Mouse (Mus musculus): ENCODE results near the gene Slc35b1. TPM values are rescaled to one million over a fixed set of nuclear protein-coding genes. Genes with fewer than 3 reads are reported as not detected.

Gene Slc35b1
- polyA plus RNA-seq, 1 experiment from 2014 or later: 144 TPM

GRCm38 (mm10) chr11:95352686-95353085 lies 31.8 kb upstream of the Slc35b1 start:
- H3K9ac ChIP-seq (ENCODE audit: low read depth, low read length): no peak overlapping the region
- no peaks in the 10 kb centered on the region; the same call in 1 of the 2 replicates for H3K36me3 ChIP-seq (ENCODE audit: control insufficient read depth, insufficient read depth)
- no peak overlapping the region for H3K4me2 ChIP-seq (replicated peaks; ENCODE audit: low read depth)
- no peaks in the 10 kb centered on the region for H3K9me3 ChIP-seq (ENCODE audit: control insufficient read depth)
- H3K27ac ChIP-seq (ENCODE audit: low read depth, low read length): no peak overlapping the region
- no peaks in the 10 kb centered on the region for H3K27me3 ChIP-seq (replicated peaks; ENCODE audit: control insufficient read depth, insufficient read depth, low read length)
- 94% methylated on average over 2 of the region's 2 CpGs for WGBS
- H3K4me3 ChIP-seq (ENCODE audit: low read depth, low read length): no peak overlapping the region
- ATAC-seq: no peak
- H3K4me1 ChIP-seq (replicated peaks; ENCODE audit: control insufficient read depth, insufficient read depth, low read length): 0 out of 2 replicates have a peak, but pooled peaks cover 5% of the 10 kb centered on the region
- TF ChIP-seq CTCF (IDR thresholded peaks at IDR 0.05; ENCODE audit: low read depth): no peak

GRCm38 (mm10) chr11:95353226-95353625 lies 31.3 kb upstream of the Slc35b1 start:
- ATAC-seq: no peak
- Histone ChIP-seq H3K27ac (ENCODE audit: low read depth, low read length) (no peak overlapping the region), H3K4me2 (replicated peaks; ENCODE audit: low read depth) (no peak overlapping the region), H3K9me3 (ENCODE audit: control insufficient read depth) (no peaks in the 10 kb centered on the region), H3K27me3 (replicated peaks; ENCODE audit: control insufficient read depth, insufficient read depth, low read length) (no peaks in the 10 kb centered on the region), H3K4me1 (replicated peaks; ENCODE audit: control insufficient read depth, insufficient read depth, low read length) (0 out of 2 replicates have a peak, but pooled peaks cover 5% of the 10 kb centered on the region), H3K36me3 (ENCODE audit: control insufficient read depth, insufficient read depth) (no peaks in the 10 kb centered on the region; the same call in 1 of the 2 replicates), H3K4me3 (ENCODE audit: low read depth, low read length) (no peak overlapping the region), H3K9ac (ENCODE audit: low read depth, low read length) (no peak overlapping the region)
- WGBS: 80% methylated on average over 9 of the region's 9 CpGs
- no peak for TF ChIP-seq CTCF (IDR thresholded peaks at IDR 0.05; ENCODE audit: low read depth)

GRCm38 (mm10) chr11:95354228-95354944 lies 30.1 kb upstream of the Slc35b1 start:
- WGBS: 73% methylated on average over 14 of the region's 14 CpGs
- H3K36me3 ChIP-seq (ENCODE audit: control insufficient read depth, insufficient read depth): no peaks in the 10 kb centered on the region; the same call in 1 of the 2 replicates
- TF ChIP-seq CTCF (IDR thresholded peaks at IDR 0.05; ENCODE audit: low read depth): no peak
- no peak overlapping the region for H3K9ac ChIP-seq (ENCODE audit: low read depth, low read length)
- H3K27me3 ChIP-seq (replicated peaks; ENCODE audit: control insufficient read depth, insufficient read depth, low read length): no peaks in the 10 kb centered on the region
- H3K9me3 ChIP-seq (ENCODE audit: control insufficient read depth): no peaks in the 10 kb centered on the region
- H3K4me1 ChIP-seq (replicated peaks; ENCODE audit: control insufficient read depth, insufficient read depth, low read length): 0 out of 2 replicates have a peak, but pooled peaks cover 5% of the 10 kb centered on the region
- no peak for ATAC-seq
- no peak overlapping the region for H3K4me3 ChIP-seq (ENCODE audit: low read depth, low read length)
- H3K4me2 ChIP-seq (replicated peaks; ENCODE audit: low read depth): no peak overlapping the region
- H3K27ac ChIP-seq (ENCODE audit: low read depth, low read length): peak overlapping the region; percentile 1; the same call in 1 of the 2 replicates

- no peak for ATAC-seq
- Histone ChIP-seq H3K27me3 (replicated peaks; ENCODE audit: control insufficient read depth, insufficient read depth, low read length) (no peaks in the 10 kb centered on the region), H3K4me1 (replicated peaks; ENCODE audit: control insufficient read depth, insufficient read depth, low read length) (0 out of 2 replicates have a peak, but pooled peaks cover 4% of the 10 kb centered on the region), H3K27ac (ENCODE audit: low read depth, low read length) (peak overlapping the region; percentile 1; the same call in 1 of the 2 replicates), H3K9me3 (ENCODE audit: control insufficient read depth) (no peaks in the 10 kb centered on the region), H3K4me3 (ENCODE audit: low read depth, low read length) (no peak overlapping the region), H3K36me3 (ENCODE audit: control insufficient read depth, insufficient read depth) (peaks cover 3% of the 10 kb centered on the region; the same call in 1 of the 2 replicates), H3K9ac (ENCODE audit: low read depth, low read length) (no peak overlapping the region), H3K4me2 (replicated peaks; ENCODE audit: low read depth) (no peak overlapping the region)
- no peak for TF ChIP-seq CTCF (IDR thresholded peaks at IDR 0.05; ENCODE audit: low read depth)
- 82% methylated on average over 12 of the region's 12 CpGs for WGBS
These were observed 29.4 kb upstream of the Slc35b1 start for GRCm38 (mm10) chr11:95354945-95355660.

GRCm38 (mm10) chr11:95355661-95356011 lies 28.9 kb upstream of the Slc35b1 start:
- H3K4me3 ChIP-seq (ENCODE audit: low read depth, low read length): no peak overlapping the region
- peaks cover 3% of the 10 kb centered on the region; the same call in 1 of the 2 replicates for H3K36me3 ChIP-seq (ENCODE audit: control insufficient read depth, insufficient read depth)
- no peaks in the 10 kb centered on the region for H3K27me3 ChIP-seq (replicated peaks; ENCODE audit: control insufficient read depth, insufficient read depth, low read length)
- H3K9me3 ChIP-seq (ENCODE audit: control insufficient read depth): no peaks in the 10 kb centered on the region
- 93% methylated on average over 5 of the region's 5 CpGs for WGBS
- H3K27ac ChIP-seq (ENCODE audit: low read depth, low read length): no peak overlapping the region
- no peak overlapping the region for H3K9ac ChIP-seq (ENCODE audit: low read depth, low read length)
- no peak overlapping the region for H3K4me2 ChIP-seq (replicated peaks; ENCODE audit: low read depth)
- H3K4me1 ChIP-seq (replicated peaks; ENCODE audit: control insufficient read depth, insufficient read depth, low read length): 0 out of 2 replicates have a peak, but pooled peaks cover 2% of the 10 kb centered on the region
- TF ChIP-seq CTCF (IDR thresholded peaks at IDR 0.05; ENCODE audit: low read depth): no peak
- no peak for ATAC-seq

- Histone ChIP-seq H3K36me3 (ENCODE audit: control insufficient read depth, insufficient read depth) (peaks cover 3% of the 10 kb centered on the region; the same call in 1 of the 2 replicates), H3K4me2 (replicated peaks; ENCODE audit: low read depth) (no peak overlapping the region), H3K4me1 (replicated peaks; ENCODE audit: control insufficient read depth, insufficient read depth, low read length) (no peaks in the 10 kb centered on the region), H3K27ac (ENCODE audit: low read depth, low read length) (no peak overlapping the region; the same call in 1 of the 2 replicates), H3K9ac (ENCODE audit: low read depth, low read length) (0 out of 2 replicates have a peak overlapping the region, but pooled peaks have one; percentile 0), H3K9me3 (ENCODE audit: control insufficient read depth) (no peaks in the 10 kb centered on the region), H3K4me3 (ENCODE audit: low read depth, low read length) (no peak overlapping the region), H3K27me3 (replicated peaks; ENCODE audit: control insufficient read depth, insufficient read depth, low read length) (no peaks in the 10 kb centered on the region)
- 87% methylated on average over 7 of the region's 7 CpGs for WGBS
- no peak for ATAC-seq
- no peak for TF ChIP-seq CTCF (IDR thresholded peaks at IDR 0.05; ENCODE audit: low read depth)
These were observed 28.5 kb upstream of the Slc35b1 start for GRCm38 (mm10) chr11:95356039-95356438.

Measured in intestine, postnatal 0 days (tissue).